Mouse (Mus musculus) retina, embryonic 14.5 days (tissue): Measurements from ENCODE around the gene Snrnp25.

Source experiments
- DNase-seq: peaks from one replicate; pipeline ENCODE4 v3.0.0-alpha.2; 2015; ENCODE audit warnings: low spot score

Gene Snrnp25

DNA sequence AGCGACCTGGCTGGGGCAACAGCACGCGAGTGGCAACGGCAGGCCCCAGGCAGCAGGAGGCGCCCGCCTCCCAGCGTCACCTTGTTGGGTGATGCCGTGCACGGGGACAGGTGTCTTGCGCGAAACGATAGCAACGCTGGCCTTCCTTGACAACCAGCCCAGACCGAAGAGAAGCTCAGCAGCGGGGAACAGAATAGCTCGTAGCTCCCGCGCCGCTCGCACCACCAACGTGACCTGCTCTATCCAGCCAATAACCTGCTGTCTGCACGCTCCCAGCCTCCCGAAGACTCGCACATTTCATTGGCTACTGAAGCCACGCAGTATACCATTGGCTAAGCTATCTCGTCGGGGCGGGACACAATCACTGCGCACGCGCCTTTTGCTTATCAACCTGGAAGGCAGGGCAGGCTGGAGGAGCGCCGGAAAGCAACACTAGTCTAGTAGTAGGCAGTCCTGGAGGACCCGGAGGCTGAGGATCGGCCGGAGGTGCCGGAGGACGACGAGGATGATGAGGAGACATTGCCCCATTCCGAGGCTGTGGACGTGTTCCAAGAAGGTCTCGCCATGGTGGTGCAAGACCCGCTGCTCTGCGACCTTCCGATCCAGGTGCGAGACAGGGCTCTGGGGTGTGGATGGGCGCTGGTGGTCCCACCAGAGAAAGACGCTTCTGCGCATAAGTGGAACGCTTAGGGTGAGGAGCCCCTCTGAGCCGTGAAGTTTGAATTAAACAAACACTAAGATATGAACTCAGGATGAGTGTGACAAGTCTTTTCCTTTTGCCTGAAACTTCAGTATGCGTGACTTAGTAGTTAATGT, at the start of gene Snrnp25:
Gene Snrnp25 (plus strand): TSS at position 358 of the 816 bp plus-strand sequence.
- DNase-seq = peak; percentile 99

DNA sequence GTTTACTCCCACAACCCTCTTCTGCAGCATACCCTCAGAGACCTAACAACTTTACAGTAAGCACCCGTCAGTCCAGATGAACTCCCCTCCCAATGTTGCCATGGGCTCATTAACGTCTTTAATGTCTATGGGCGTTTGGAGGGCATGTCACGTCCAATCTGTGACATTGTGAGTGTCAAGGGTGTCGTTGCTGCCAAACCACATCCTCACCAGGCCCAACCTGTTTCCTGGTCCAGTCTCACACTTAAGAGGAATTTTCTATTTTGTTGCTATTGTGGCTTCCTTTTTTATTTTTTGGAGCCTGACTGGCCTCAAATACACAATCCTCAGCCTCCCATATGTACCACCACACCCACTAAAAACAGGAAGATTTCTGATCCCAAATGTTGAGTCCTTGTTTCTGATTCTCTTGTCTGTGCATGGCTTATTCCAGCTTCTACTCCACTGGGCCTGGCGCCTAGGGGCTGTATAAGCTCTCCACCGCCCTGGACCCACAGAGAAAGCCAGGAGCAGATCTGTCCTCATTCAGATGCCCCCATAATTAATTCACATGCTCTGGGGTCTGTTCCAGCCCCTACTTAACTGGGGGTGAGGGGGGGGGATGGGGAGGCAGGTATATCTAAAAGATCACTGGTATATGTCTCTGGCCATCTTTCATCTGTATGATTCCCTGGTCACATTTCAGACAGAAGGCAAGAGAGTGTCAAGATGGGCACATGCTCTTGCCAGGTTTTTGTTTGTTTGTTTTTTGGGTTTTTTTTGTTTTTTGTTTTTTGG, 48.2 kb upstream of the Snrnp25 start:
- no peak for DNase-seq

DNA sequence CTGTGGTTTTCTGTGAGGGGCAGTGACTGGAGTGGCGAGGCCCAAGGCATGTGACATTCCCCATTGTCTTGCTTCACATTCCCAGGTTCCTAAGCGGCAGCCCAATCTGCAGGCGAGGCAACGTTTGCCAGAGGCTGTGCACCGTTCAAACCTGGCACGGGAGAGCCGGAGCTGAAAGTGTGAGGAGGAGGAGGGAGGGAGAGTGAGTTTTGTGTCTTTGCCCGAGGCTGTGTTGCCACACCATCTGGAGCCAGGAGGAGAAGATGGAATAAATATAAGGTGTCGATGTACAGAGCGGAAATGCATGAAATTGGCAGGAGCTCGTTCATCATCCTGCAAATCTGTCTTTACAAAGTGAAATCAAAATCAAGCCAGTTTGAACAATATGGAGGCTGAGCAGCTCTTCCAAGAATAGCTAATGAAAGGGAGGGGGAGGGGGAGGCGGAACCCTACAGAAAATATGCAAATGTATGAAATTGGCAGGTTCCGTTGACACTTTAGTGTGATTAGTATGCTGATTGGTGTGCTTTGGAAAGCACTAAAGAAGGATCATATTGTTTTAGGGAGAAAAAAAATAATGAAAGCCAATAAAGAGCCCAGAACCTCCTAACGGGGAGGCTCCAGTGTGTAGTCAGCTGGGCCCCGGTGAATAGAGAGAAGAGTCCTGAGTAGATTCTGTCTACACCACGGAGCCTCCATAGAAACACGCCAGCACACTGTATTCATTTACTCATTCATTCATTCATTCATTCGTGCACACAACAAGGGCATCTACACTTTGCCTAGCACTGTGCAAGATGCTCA, 47.2 kb upstream of the Snrnp25 start:
- no peak for DNase-seq

DNA sequence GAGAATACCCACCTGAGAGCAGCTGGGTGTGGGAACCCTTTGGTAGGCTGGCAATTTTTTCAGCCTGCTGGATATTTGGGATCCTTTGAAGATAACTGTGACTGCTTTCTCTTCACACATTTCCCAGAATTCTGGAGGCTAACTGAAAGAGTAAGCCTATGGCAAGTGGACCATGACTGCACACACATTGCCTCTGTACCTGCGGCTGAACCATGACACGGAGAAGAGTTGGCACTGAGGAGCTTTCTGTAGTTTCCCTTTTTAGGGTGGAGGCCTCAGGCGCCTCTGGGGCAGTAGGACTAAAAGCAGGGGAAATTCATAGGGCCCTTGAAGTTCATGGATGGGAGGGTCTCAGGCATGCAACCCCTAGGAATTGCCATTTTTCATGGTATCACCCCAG, 46.0 kb upstream of the Snrnp25 start:
- DNase-seq = no peak

DNA sequence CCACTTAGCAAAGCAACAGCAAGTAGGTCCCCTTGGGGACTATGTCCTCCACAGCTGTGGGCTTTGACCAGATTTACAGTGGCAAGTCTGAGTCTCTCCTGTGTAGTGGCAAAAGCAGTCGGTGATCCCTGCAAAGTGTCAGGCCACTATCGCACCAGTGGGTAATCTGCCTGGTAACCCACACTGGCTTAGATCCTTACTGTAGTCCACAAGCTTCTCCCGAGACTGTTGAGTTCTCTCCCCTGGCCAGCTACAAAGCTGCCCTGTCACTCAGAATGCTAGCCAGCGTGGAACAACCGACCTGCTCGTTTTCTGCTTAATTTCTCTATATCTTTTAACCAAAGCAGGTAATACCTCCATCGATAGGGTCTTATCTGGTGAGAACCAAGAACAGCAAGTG, 44.9 kb upstream of the Snrnp25 start:
- DNase-seq = no peak

DNA sequence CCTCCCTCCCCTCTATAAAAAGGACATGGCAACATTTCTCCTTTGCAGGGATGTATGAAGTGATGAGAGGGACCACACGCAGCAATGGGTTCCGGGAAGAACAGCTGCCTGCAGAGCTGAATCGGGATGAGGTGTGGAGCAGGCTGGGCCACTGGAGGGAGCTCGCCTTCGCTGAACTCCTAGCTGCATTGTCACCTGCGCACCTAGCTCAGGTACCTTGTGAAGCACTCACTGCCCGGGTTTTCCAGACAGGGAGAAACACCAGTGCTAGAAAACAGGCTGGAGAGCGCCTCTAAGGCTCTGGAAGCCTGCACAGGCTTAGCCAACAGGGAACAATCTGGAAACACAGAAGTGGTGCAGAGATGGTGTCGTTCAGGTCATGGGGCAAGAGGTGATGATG, 43.7 kb upstream of the Snrnp25 start:
- DNase-seq = peak; percentile 51

DNA sequence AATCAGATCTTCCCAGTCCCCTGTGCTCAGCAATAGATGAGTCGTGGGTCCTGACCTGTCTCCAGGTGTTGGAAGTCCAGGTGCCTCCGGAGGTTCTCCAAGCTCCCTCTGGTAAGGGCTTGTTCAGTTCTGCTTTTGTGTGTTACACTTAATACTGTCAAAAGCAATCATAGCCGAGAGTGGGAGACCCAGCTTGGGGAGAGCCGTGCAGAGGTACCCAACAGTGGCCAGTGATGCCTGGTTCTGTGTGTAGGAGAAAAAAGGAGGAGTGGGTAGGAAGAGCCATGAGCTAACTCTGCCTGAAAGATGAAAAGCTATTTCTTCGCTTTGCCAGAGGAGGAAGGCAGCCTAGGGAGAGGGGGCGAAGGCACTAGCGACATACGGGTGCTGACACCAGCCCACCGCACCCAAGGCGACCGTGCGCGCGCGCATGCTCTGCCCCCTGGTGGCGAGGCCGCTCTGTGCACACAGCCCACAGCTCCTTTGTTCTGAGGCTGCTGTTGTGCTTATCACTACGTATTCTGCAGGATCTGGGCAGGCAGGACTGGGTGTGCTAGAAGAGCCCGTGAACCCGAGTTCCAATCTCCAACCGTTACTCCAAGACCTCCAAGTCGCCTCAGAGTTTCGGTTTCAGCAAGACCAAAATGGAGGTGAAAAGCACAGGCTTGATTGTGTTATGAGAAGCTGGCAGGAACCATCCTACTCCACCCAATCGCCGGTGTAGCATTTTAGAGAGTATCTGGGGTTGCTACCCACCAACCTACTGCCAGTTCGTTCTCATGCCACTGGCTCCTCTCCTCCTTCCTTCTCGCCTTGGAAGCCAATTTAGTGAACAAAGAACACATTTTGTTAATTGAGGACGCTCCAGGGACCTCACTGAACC, 43.1 kb upstream of the Snrnp25 start:
- peak; percentile 92 for DNase-seq

DNA sequence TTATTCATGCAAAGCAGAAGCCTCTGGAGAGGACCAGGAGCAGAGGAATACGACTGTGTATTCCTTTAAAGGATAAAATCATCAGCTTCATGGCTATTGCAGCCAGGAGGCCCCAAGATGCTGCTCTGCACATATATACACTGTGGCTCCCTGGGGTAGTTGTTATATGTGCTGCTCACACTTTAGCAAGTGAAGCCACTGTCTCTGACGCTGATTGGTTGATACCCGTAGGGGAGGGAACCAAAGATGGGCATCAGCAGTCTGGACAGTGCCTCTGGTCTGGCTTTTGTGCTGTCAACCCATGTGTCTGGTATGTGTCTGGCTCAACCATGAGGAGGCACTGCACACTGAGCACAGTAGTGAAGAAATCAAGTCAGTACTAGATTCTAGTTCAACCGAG, 38.5 kb upstream of the Snrnp25 start:
- DNase-seq = no peak

DNA sequence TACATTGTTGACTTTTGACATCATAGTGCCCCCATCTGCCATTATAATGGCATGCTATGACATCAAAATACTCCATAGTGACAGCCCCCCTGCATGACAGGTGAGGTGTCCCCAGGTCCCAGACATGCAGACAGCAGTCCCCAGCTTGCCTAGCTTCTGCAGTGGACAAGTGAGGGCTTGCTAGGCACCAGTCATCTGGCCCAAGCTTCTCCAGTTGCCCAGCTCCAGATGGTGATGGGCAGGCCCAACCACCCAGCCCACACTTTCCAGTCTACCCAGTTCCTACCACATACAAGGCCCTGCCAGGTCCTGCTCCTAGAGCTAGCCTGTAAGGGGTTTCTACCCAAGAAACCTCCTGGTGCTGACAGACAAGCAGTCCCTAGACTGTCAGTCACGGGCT, 26.7 kb upstream of the Snrnp25 start:
- no peak for DNase-seq

DNA sequence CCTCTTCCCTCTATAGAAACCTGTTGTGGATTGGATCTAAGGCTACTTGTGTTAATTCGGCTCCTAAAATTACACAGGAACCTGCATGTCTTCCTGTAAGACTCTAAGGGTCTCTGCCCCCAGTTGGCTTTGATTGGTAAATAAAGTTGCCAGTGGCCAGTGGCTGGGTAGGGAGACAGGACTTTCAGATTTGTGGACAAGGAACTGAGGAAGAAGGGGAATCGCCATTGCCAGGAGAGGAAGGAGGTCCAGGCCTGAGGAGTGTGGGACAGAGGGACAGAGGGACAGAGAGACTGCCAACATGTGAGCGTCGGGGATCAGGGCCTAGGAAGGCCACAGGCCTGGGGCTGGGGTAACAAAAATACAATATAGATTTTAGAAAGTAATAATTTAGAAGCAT, 24.0 kb upstream of the Snrnp25 start:
- no peak for DNase-seq

DNA sequence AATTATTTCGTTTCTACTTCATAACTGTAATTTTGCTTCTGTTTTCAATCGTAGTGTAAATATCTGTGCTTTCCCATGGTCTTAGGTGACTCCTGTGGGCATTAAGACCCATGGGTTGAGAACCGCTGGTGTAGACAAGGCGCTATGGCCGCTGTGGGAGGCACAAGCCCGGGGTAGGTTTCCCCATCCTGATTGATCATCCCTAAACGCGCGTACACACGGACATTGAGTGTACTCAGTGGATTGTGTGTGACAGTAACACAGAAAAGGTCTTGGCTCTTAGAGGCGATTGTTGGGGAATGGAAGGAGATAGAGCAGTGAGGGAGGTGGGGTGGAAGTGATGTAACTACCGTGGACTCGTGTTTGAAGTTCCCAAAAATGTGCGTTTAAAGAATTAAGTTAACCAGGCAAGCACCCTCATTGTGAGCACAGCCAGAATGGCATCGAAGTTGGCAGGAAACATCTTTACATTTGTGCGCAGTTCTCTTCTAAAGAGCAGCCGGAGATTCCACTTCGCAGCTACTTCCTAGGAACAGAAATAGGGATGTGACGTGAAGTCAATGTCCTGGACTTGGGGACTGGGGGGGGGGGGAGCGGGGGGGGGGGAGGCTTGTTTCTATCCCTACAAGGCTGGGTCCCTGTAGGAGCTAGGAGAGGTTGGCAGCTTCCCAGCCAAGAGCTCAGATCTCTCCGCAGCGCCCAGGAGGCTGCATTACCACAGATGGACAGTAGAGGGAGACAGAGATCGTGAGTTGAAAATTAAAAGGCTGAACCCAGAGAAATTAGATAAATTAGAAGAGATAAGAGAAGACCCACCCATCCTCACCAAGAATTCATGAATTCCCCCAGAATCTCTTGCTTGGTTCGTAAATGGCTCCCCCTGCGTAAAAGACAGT, 23.0 kb upstream of the Snrnp25 start:
- peak; percentile 88 for DNase-seq

DNA sequence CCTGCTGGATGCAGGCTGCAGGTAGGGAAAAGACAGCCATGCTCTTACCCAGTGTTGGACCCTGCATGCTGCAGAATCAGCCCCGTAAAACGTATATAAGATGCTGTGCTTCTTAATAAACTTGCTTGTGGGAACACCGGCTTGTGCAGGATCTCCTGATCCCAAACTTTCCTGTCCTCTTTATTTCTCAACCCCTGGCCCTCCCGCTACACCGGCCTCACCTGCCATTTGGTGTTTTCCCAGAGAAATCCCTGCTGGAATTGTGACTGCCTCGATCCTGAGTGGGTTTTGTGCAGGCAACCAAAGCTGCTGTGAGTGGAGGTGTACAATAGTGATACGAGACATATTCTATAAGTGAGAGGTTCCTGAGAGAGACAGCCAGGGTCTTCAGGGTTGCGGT, 20.7 kb upstream of the Snrnp25 start:
- DNase-seq = no peak

DNA sequence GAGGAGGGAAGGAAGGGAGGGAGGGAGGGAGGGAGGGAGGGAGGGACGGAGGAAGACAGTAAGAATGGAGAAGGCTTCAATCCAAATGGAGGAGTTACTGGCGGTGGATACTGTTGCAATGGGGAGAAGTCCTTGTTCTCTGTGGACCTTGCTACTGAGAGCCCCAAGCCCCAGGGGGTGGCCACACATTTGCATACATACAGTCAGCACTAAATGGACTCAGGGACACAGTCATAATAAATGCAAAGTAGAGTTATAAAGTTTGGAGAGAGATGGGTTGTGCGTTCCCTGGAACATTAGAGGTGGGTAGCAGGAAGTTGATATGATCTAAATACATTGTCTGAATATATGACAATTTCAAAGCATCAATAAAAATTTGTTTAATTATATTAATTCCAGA, 19.2 kb upstream of the Snrnp25 start:
- no peak for DNase-seq

DNA sequence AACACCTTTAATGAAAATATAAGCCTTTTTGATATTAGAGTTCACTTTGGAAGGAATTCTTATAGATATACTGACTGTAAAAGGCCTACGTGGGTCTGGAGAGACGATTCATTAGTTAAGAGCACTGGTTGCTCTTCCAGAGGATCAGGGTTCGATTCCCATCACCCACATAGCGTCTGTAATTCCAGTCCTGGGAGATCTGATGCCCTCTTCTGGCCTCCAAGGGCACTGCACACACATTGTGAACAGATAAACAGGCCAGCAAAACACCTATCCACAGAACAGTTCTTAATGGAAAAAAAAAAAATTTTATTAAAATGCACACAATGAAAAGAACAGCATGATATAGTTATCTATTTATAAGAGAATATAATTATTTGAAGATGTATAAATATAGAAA, 18.0 kb upstream of the Snrnp25 start:
- DNase-seq = no peak

DNA sequence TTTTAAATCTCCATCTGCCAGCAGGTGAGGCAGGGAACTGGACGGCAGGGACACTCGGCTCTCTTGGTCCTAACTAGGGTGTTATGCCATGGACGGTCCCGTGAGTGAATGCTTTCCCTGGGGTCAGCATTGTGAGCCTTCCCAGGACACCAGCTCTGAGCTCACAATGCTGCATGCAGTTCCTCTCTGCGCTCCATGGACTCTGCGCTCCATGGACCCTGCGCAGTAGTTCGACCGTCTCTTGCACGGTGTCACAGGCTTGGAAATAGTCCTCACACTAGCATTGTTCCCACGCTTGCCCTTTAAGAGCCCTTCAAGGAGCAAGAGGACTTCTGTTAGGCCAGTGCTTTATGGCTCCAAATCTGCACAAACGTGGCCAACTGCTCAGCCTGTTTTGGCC, 16.3 kb upstream of the Snrnp25 start:
- no peak for DNase-seq

DNA sequence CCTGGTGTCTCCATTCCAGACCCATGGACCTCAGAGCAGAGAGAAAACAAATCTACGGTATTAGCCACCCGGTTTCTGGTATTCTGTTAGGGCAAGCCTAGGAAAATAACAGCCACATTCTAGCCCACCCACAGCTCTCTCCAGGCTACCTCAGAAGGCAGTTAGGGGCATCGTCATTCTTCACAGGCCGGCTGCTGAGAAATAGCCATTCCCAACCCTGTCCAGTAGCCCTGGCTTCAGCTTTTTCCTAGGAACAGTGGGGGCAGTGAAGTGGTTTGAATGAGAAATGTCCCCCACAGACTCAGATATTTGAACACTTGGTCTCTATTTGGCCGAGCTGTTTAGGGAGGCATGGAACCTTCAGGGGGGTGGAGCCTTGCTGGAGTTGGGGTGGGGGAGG, 15.8 kb upstream of the Snrnp25 start:
- DNase-seq = no peak

DNA sequence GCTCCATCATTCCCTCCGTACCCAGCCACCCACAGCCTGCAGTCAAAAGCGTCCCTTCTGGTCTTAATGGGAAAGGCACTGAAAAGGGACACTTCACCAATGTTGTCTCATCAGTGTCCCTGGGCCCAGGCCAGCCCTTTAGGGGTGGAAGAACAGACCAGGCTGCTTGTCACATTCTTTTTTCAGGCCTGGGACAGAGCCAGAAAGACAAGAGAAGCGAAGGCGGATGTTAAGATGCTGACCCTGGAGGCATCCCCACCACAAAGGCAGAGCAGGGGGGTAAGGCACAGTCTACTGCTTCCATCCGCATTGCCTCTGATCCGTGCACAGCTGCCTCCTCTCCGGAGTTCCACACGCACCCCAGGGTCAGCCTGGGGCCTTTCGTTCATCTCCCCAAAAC, 15.1 kb upstream of the Snrnp25 start:
- DNase-seq = no peak

DNA sequence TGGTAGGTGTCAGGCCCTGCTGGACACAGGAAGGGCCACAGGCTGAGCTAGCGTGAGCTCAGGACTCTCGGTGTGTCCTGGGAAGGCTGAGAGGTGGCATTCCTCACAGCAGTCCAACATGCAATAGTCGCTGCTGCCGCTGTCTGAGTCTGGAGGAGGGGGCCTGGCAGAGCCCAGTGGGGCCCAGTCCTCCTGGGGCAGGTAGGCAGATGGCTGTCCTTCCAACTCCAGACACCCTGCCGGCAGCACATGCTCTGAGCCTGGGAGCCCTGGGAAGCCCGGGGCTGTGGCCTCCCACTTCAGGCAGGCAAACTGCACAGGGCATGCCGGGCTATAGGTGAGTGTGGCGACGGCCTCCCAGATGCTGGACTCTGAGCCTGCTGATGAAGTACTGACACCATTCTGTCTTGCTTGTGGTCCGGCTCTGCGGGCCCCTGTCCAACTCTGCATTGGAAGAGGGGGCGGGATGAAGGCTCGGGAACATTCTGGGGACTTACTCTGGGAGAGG, 14.6 kb upstream of the Snrnp25 start:
- DNase-seq = no peak

DNA sequence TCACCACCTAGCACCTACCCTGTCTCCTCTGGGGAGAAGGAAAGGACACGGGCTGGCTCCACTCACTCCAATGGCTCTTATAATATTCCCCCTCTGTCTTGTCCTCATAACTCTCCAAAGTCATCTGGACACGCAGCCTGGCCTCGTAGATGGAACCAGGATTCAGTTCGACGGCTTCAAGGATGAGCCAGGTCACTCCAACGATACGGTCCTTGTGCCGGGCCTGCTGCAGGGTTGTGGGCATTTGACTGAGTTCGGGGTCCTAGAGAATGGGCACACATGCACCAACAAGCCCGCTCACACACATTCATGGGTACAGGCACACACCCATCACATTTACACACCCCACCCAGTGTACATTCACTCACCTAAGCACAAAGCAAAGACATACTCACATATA, 12.1 kb upstream of the Snrnp25 start:
- DNase-seq = no peak

DNA sequence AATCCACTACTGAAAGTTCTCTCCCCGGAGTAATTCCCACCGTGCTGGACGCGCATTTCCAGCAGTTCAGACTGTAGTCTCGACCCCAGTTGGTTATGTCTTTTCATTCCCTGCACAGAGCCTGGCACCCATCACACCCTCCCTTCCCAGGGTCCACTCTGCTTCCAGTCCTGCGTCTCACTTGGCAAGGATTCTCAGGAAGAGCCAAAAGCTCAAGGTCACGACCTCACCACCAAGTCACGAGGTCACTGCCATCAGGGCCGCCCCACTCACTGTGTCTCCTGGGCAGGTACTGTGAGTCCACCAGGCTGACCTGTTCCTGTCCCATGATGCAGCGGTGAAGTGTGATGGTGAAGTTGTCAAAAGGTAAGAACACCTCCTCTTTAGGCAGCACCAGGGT, 11.1 kb upstream of the Snrnp25 start:
- DNase-seq = no peak
